Mouse (Mus musculus) v-Abl transformed pro-B cells (cell line): Measurements from ENCODE around the gene Abat.

ENCODE experiments used
- in situ Hi-C, 2 experiments: fragments of 400-800 bp; cut with MboI; formaldehyde crosslinking; loops; one replicate each; pipeline ENCODE4 v1.15.1; 2025; ENCODE audit not compliant: unreplicated experiment in 2 of 2

Abat gene

GRCm38 (mm10) chr16:8513236-8513906 lies at the start of gene Abat:
TSS of gene Abat (plus strand) at chr16:8513429.
- in situ Hi-C loops: no loop called here

- in situ Hi-C loops: no loop called here
Observed at GRCm38 (mm10) chr16:8470132-8470531, 43.1 kb upstream of the Abat start.

- in situ Hi-C loops: no loop called here
Observed at GRCm38 (mm10) chr16:8470603-8471481, 42.4 kb upstream of the Abat start, which contains the start of gene Mettl22. TSS of gene Mettl22 (plus strand) at chr16:8470788.

GRCm38 (mm10) chr16:8487396-8488005 lies 25.7 kb upstream of the Abat start:
- in situ Hi-C loops: no loop called here

- in situ Hi-C loops: no loop called here
Observed at GRCm38 (mm10) chr16:8489340-8489739, 23.9 kb upstream of the Abat start.

- in situ Hi-C loops: loop anchor here (5.0 to 10.0 kb wide), 7 partner anchors 75 to 380 kb away; no protein-coding TSS in a partner anchor
Observed at GRCm38 (mm10) chr16:8491743-8492490, 21.3 kb upstream of the Abat start.

GRCm38 (mm10) chr16:8494268-8494667 lies 19.0 kb upstream of the Abat start:
- in situ Hi-C loops: loop anchor here (5.0 to 10.0 kb wide), 7 partner anchors 77 to 378 kb away; no protein-coding TSS in a partner anchor

- in situ Hi-C loops: loop anchor here in 1 of 2 experiments (10.0 kb wide), 1 partner anchor 268 kb away; no protein-coding TSS in a partner anchor
Observed at GRCm38 (mm10) chr16:8496967-8497366, 16.3 kb upstream of the Abat start.

GRCm38 (mm10) chr16:8504271-8504670 lies 9.0 kb upstream of the Abat start:
- in situ Hi-C loops: no loop called here

GRCm38 (mm10) chr16:8509894-8510293 lies 3.3 kb upstream of the Abat start:
- in situ Hi-C loops: no loop called here

GRCm38 (mm10) chr16:8512830-8513229 lies 399 bp upstream of the Abat start:
- in situ Hi-C loops: no loop called here

- in situ Hi-C loops: no loop called here
Observed at GRCm38 (mm10) chr16:8514180-8514579, 951 bp downstream of the Abat start.

GRCm38 (mm10) chr16:8520525-8520924 lies 7.3 kb downstream of the Abat start:
- in situ Hi-C loops: no loop called here

GRCm38 (mm10) chr16:8521322-8521721 lies 8.1 kb downstream of the Abat start:
- in situ Hi-C loops: no loop called here

GRCm38 (mm10) chr16:8523480-8524144 lies 10.4 kb downstream of the Abat start:
- in situ Hi-C loops: no loop called here

- in situ Hi-C loops: no loop called here
Observed at GRCm38 (mm10) chr16:8524163-8524847, 11.1 kb downstream of the Abat start.

- in situ Hi-C loops: no loop called here
Observed at GRCm38 (mm10) chr16:8525293-8525692, 12.1 kb downstream of the Abat start.

- in situ Hi-C loops: no loop called here
Observed at GRCm38 (mm10) chr16:8525877-8526276, 12.6 kb downstream of the Abat start.

GRCm38 (mm10) chr16:8529389-8529788 lies 16.2 kb downstream of the Abat start:
- in situ Hi-C loops: no loop called here
